Mouse (Mus musculus) forebrain, embryonic 13.5 days (tissue): ENCODE measurements around the gene Rergl. TPM values are rescaled to one million over a fixed set of nuclear protein-coding genes. Genes with fewer than 3 reads are reported as not detected.

Experiments
- ATAC-seq: fragments of 200-750 bp; cut with Nextera tagmentation; 2 replicates; pipeline ENCODE4 v1.8.0; 2017
- H3K27ac ChIP-seq: fragments of 300-500 bp; sonication (generic); 2 replicates; pipeline ENCODE4 v1.5.1; 2015; ENCODE audit warnings: inconsistent platforms, mild to moderate bottlenecking, moderate library complexity
- H3K27me3 ChIP-seq: fragments of 300-500 bp; sonication (generic); 2 replicates; pipeline ENCODE4 v1.6.1; 2015; ENCODE audit warnings: mild to moderate bottlenecking, inconsistent platforms
- H3K36me3 ChIP-seq: fragments of 300-500 bp; sonication (generic); 2 replicates; pipeline ENCODE4 v1.6.1; 2015; ENCODE audit warnings: mild to moderate bottlenecking, inconsistent platforms; ENCODE audit not compliant: poor library complexity, severe bottlenecking
- H3K4me1 ChIP-seq: fragments of 300-500 bp; sonication (generic); 2 replicates; pipeline ENCODE4 v1.6.1; 2015; ENCODE audit warnings: inconsistent platforms
- H3K4me2 ChIP-seq: fragments of 300-500 bp; sonication (generic); 2 replicates; pipeline ENCODE4 v1.6.1; 2015; ENCODE audit warnings: inconsistent platforms, mild to moderate bottlenecking, moderate library complexity
- H3K4me3 ChIP-seq: fragments of 300-500 bp; sonication (generic); 2 replicates; pipeline ENCODE4 v1.5.1; 2015; ENCODE audit warnings: mild to moderate bottlenecking, inconsistent platforms
- H3K9ac ChIP-seq: fragments of 300-500 bp; sonication (generic); 2 replicates; pipeline ENCODE4 v1.6.1; 2015; ENCODE audit warnings: mild to moderate bottlenecking, inconsistent platforms
- H3K9me3 ChIP-seq: fragments of 300-500 bp; sonication (generic); replicated peaks from 2 replicates; pipeline ENCODE4 v1.6.1; 2016; ENCODE audit warnings: inconsistent platforms
- WGBS: fragments of 180-500 bp; shearing (Covaris S2); methylation state at CpG from one replicate; pipeline ENCODE4 v1.1.7; 2015; 5-methylcytosine and 5-hydroxymethylcytosine counted together
- polyA plus RNA-seq: library from polyadenylated mRNA; unstranded; fragments of >200 nt; fragmentation: Nextera tagmentation; extraction: Ambion mirVana; gene quantifications from 2 replicates; pipeline ENCODE4 v1.2.1, GENCODE M21; 2015

The Rergl gene
- polyA plus RNA-seq = not detected in 2 replicates

DNA sequence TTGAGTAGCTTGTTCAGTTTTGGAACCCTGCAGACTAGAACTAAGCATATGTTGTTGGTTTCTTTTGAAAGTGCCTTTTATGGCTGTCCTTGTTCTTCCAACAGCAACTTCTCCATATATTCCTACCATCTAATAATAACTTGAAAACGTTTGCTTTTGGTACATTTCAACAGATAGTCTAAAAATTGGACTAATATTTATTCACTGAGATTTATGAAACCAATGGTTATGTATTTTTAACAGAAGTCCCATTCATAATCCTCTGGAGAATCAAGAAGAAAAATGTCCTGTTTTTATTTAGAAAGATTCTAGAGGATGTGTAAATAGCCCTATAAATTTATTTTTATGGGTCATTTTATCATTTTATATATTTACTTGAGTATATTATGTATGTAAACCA lies at the start of gene Rergl:
Gene Rergl, minus strand, starts transcription at position 101 of the 400 bp plus-strand sequence.
- WGBS = 47% methylated on average over 1 of the region's 1 CpGs
- Histone ChIP-seq H3K9me3 (no peaks in the 10 kb centered on the region), H3K9ac (no peak within 1 kb of the TSS), H3K36me3 (no peaks in the 10 kb centered on the region), H3K27ac (no peak within 1 kb of the TSS), H3K4me3 (no peak within 1 kb of the TSS), H3K4me1 (no peaks in the 10 kb centered on the region), H3K27me3 (no peaks in the 10 kb centered on the region), H3K4me2 (no peak within 1 kb of the TSS)
- no peak for ATAC-seq

DNA sequence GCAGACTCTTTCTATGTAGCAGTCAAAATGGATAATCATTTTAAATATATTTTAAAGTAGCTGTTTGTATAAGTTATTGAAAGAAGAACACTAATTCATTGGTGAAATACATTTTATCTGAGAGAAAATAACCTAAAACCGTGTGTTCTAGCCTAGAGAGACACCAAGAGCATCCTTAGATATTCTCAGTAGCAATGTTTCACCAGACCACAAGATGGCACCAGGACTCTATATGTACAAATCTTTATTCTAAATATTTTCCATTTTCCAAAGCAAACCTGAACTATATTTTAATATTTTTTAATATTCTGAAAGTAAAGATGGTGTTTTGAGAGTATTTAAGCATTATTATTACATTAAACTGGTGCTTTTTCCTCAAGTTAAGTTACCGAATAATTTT lies 36.7 kb upstream of the Rergl start:
- Histone ChIP-seq H3K27ac (no peak overlapping the region), H3K36me3 (no peaks in the 10 kb centered on the region), H3K4me1 (no peaks in the 10 kb centered on the region), H3K4me2 (no peak overlapping the region), H3K9ac (no peak overlapping the region), H3K4me3 (no peak overlapping the region), H3K27me3 (no peaks in the 10 kb centered on the region), H3K9me3 (no peaks in the 10 kb centered on the region)
- no peak for ATAC-seq
- WGBS = 58% methylated on average over 2 of the region's 2 CpGs

DNA sequence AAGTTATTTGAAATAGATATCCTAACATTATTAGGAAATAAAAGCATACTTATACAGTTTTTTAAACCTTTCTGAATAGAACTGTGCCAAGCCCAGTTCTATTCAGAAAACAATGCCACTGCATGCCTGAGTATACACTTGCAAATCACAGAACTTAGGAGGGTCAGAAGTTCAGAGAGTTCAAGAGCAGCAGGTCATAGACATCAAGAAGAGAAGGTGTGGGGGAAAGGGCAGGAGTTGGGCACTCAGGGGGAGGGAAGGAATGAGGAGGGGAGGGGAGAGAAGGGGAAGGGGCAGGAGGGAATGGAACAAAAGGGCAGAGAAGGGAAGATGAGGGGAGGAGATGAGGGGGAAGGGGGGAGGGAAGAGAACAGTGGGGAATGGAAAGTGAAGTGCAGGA lies 23.6 kb upstream of the Rergl start:
- Histone ChIP-seq H3K4me3 (no peak overlapping the region), H3K27me3 (no peaks in the 10 kb centered on the region), H3K27ac (no peak overlapping the region), H3K9ac (no peak overlapping the region), H3K36me3 (no peaks in the 10 kb centered on the region), H3K4me2 (no peak overlapping the region), H3K4me1 (no peaks in the 10 kb centered on the region; the same call in 1 of the 2 replicates), H3K9me3 (no peaks in the 10 kb centered on the region)
- ATAC-seq = no peak

DNA sequence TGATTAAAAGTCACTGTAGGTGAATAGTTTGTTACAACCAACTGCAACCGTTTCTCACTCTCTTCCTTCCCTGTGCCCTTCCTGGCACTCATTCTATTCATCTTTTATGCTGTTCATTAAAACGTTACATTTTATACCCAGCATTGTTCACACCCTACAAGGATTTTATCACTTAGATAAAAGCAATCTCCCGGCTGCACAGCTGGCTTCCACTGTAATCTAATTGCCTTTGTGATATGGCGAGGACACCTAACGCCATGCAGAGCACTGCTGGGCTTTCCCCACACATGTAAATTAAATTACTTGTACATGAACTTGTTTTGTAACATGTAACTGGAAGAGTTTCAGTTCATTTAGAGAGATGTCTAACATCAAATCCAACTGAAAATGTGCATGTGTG lies 22.5 kb upstream of the Rergl start:
- Histone ChIP-seq H3K36me3 (no peaks in the 10 kb centered on the region), H3K27ac (no peak overlapping the region), H3K4me1 (no peaks in the 10 kb centered on the region; the same call in 1 of the 2 replicates), H3K9ac (no peak overlapping the region), H3K9me3 (no peaks in the 10 kb centered on the region), H3K27me3 (no peaks in the 10 kb centered on the region), H3K4me2 (no peak overlapping the region), H3K4me3 (no peak overlapping the region)
- WGBS = 26% methylated on average over 5 of the region's 5 CpGs
- ATAC-seq = no peak

DNA sequence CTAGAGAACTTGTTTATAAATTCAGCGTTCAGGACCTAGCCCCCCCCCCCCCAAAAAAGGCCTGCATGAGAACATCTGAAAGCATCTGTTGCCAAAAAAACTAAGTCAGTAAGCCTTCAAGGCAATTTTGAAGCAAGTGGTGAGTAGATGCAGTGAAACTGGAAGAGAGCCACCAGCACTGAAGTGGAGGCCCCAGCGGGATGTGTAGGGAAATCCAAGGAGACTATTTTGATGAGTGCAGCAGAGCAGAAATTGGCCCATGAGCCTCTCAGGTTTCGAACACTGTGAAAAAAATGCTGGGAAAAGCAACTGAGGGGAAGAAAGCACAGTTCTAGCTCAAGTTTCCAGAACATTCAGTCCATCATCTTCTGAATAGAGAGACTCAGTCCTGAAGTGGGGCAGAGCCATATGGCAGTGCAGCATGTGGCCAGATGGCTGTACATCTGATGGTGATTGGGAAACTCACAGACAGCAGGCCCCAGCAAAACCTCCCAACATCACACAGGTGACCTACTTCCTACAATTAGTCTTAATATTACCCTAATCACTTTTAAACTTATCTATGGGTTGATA lies 13.2 kb upstream of the Rergl start:
- Histone ChIP-seq H3K4me1 (no peaks in the 10 kb centered on the region), H3K4me3 (no peak overlapping the region), H3K27me3 (no peaks in the 10 kb centered on the region), H3K27ac (no peak overlapping the region), H3K9me3 (0 out of 2 replicates have a peak, but pooled peaks cover 3% of the 10 kb centered on the region), H3K36me3 (no peaks in the 10 kb centered on the region), H3K9ac (no peak overlapping the region), H3K4me2 (no peak overlapping the region)
- WGBS = 82% methylated on average over 3 of the region's 3 CpGs
- no peak for ATAC-seq

GRCm38 (mm10) chr6:139479730-139480129 lies 22.0 kb downstream of the Rergl start:
- Histone ChIP-seq H3K9ac (no peak overlapping the region), H3K27ac (no peak overlapping the region), H3K36me3 (no peaks in the 10 kb centered on the region), H3K4me2 (no peak overlapping the region), H3K9me3 (no peaks in the 10 kb centered on the region), H3K4me3 (no peak overlapping the region), H3K27me3 (no peaks in the 10 kb centered on the region), H3K4me1 (no peaks in the 10 kb centered on the region)
- no peak for ATAC-seq

DNA sequence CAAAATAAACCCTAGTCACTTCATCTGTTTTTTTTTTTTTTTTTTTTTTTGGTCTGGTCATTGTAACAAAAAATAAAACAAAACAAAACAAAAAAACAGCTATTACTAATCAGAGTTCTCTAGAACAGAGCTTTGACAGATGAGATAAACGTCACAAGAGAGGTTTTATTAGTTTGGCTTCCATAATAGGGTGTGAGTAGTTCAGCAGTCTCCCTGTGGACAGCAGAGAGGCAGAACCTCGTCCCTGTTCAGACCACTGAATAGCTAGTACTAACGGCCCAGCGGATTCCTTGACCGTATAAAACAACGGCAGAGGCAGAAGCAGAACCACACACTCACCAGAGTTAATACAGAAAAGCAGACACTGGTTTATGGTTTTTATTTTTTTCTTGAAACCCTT lies 36.8 kb downstream of the Rergl start:
- Histone ChIP-seq H3K27ac (no peak overlapping the region), H3K4me1 (no peaks in the 10 kb centered on the region), H3K27me3 (no peaks in the 10 kb centered on the region), H3K4me3 (no peak overlapping the region), H3K9me3 (no peaks in the 10 kb centered on the region), H3K4me2 (no peak overlapping the region), H3K36me3 (no peaks in the 10 kb centered on the region), H3K9ac (no peak overlapping the region)
- 76% methylated on average over 6 of the region's 6 CpGs for WGBS
- ATAC-seq = no peak

DNA sequence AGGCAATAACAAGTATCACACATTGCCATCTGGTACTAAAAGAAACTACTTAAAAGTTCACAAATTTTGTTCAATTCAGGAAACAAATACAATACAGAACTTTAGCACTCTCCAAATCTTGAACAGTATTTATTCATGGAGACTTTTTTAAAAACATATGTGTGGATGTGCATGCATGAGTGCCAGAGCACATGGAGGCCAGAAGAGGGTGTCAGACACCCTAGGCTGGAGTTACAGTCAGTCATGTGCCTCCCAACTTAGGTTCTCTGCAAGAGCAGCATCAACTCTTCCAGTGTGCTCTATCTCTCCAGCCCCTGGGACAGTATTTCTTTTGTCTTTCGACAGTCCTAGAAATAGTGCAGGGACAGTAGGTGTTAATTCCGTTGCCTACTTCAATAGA lies 37.5 kb downstream of the Rergl start:
- H3K9ac ChIP-seq = no peak overlapping the region
- no peaks in the 10 kb centered on the region for H3K27me3 ChIP-seq
- peak; percentile 59; the same call in 1 of the 2 replicates for ATAC-seq

DNA sequence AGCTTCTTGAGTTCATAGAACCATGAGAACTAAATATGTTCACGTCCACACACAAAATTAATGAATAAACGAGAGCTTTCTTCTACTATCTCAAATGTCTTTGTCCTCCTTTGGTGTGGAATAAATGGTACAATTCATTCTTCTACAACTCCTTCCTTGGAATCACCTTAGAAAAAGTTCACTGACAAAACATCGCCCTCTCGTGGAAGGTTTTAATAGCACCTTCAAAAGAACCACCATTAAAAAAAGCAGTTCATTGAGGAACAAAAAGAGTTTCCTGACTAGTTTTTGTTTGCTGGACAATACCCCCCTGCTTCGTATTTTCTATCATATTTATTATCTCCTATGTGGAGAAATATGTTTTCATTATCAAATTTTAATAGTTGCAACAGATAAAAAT lies 40.7 kb downstream of the Rergl start:
- 16% methylated on average over 5 of the region's 5 CpGs for WGBS

More for the DNA sequence above, 37.5 kb downstream of the Rergl start:
- H3K4me1 ChIP-seq = no peaks in the 10 kb centered on the region
- no peaks in the 10 kb centered on the region for H3K36me3 ChIP-seq
- H3K4me2 ChIP-seq = no peak overlapping the region
- H3K27ac ChIP-seq = no peak overlapping the region
- H3K9me3 ChIP-seq = no peaks in the 10 kb centered on the region
- no peak overlapping the region for H3K4me3 ChIP-seq
- WGBS = 89% methylated on average over 2 of the region's 2 CpGs

GRCm38 (mm10) chr6:139460470-139460869 lies 41.3 kb downstream of the Rergl start:
- Histone ChIP-seq H3K9me3 (no peaks in the 10 kb centered on the region), H3K4me3 (no peak overlapping the region), H3K27me3 (no peaks in the 10 kb centered on the region), H3K27ac (no peak overlapping the region), H3K36me3 (no peaks in the 10 kb centered on the region), H3K9ac (no peak overlapping the region), H3K4me1 (no peaks in the 10 kb centered on the region), H3K4me2 (no peak overlapping the region)
- ATAC-seq = 0 out of 2 replicates have a peak, but pooled peaks have one; percentile 50
- WGBS = 78% methylated on average over 10 of the region's 10 CpGs

More for the DNA sequence above, 40.7 kb downstream of the Rergl start:
- Histone ChIP-seq H3K9ac (no peak overlapping the region), H3K9me3 (no peaks in the 10 kb centered on the region), H3K27ac (no peak overlapping the region), H3K4me2 (no peak overlapping the region), H3K4me3 (no peak overlapping the region), H3K36me3 (no peaks in the 10 kb centered on the region), H3K27me3 (no peaks in the 10 kb centered on the region), H3K4me1 (no peaks in the 10 kb centered on the region)
- ATAC-seq = no peak

DNA sequence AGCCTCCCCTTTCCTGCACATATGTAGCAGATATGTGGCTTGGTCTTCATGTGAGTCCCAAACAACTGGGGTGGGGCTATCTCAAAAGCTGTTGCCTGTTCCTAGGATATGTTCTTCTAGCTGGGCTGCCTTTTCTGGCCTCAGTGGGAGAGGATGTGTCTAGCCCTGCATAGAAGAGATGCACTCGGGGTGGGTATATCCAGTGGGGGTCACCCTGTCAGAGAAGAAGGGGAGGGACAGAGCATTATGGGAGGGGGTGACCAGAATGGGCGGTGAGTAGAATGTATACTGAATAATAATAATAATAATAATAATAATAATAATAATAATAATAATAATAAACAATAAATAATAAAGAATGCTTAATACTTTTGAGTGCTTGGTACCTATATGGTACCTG lies 57.8 kb downstream of the Rergl start:
- no peaks in the 10 kb centered on the region for H3K27me3 ChIP-seq
- H3K27ac ChIP-seq = no peak overlapping the region
- H3K9me3 ChIP-seq = no peaks in the 10 kb centered on the region
- no peaks in the 10 kb centered on the region for H3K4me1 ChIP-seq
- ATAC-seq = no peak
- no peak overlapping the region for H3K4me3 ChIP-seq
- WGBS = 83% methylated on average over 2 of the region's 2 CpGs
- no peaks in the 10 kb centered on the region for H3K36me3 ChIP-seq
- no peak overlapping the region for H3K4me2 ChIP-seq
- no peak overlapping the region for H3K9ac ChIP-seq
